Mouse (Mus musculus) splenic B cell, adult 2 months (primary cell): ENCODE data around the gene Wipi1.
"Not testable (repeated sequence)": the region's sequence is repeated elsewhere in the genome, so short reads cannot be mapped to it uniquely, and the experiment has no call there.

Experiments
- DNase-seq: peaks from one replicate; pipeline ENCODE4 v3.0.0-alpha.2; 2011; ENCODE audit warnings: low read depth, low spot score
- H3K27me3 ChIP-seq: 2 replicates; pipeline ENCODE4 v1.6.1; 2012; ENCODE audit warnings: mild to moderate bottlenecking, low read length, moderate library complexity, mixed read lengths; ENCODE audit not compliant: control insufficient read depth, poor library complexity, insufficient read depth, severe bottlenecking
- H3K36me3 ChIP-seq: 2 replicates; pipeline ENCODE4 v1.6.1; 2012; ENCODE audit warnings: mild to moderate bottlenecking, low read length, moderate library complexity, mixed read lengths; ENCODE audit not compliant: control insufficient read depth, poor library complexity, insufficient read depth, severe bottlenecking

The Wipi1 gene

DNA sequence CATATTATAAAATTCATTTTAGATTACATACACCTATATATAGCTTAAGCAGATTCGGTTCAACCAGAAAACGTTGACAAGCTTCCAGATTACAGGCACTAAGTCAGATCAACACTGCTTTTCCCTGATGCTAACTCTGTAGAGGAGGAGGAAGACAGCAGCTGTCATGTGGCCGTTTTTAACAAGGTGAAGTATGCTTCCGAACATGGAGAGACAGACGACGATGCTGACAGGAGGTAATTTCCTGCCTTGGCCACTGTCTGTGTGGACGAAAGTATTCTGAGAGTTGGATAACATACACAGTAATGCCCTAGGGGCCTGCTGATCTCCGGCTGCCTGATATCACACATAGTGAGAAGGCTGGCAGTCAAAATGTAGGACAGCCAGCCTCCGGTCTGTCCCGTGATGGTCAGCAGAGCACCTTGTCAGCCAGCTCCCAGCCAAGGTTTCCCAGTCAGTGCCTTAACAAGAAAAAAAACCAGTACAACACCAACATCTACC, 17.3 kb upstream of the Wipi1 start:
- no peak for DNase-seq
- no peaks in the 10 kb centered on the region for H3K36me3 ChIP-seq
- no peaks in the 10 kb centered on the region for H3K27me3 ChIP-seq

GRCm38 (mm10) chr11:109628099-109628498, 16.3 kb upstream of the Wipi1 start:
- DNase-seq = no peak
- H3K27me3 ChIP-seq = no peaks in the 10 kb centered on the region
- no peaks in the 10 kb centered on the region for H3K36me3 ChIP-seq

DNA sequence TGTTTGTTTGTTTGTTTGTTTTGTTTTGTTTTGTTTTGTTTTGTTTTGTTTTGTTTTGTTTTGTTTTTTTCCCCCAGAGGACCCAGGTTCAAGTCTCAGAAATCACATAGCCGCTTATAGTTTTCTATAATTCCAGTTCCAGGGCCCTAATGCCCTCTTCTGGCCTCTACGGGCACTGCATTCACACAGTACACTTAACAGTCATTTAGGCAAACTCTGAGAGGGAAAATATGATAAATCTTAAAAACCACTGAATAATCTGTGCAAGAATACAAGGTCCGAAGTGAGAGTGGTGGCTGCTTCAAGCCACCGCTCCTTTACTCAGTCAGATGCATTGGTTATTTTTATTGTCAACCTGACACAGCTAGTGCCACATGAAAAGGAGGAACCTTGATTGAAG, 15.9 kb upstream of the Wipi1 start:
- DNase-seq = peak; percentile 43
- H3K27me3 ChIP-seq = no peaks in the 10 kb centered on the region

GRCm38 (mm10) chr11:109623238-109623637, 11.5 kb upstream of the Wipi1 start:
- H3K36me3 ChIP-seq = no peaks in the 10 kb centered on the region
- no peaks in the 10 kb centered on the region for H3K27me3 ChIP-seq
- DNase-seq = no peak

More for the DNA sequence above, 15.9 kb upstream of the Wipi1 start:
- H3K36me3 ChIP-seq = no peaks in the 10 kb centered on the region

- Histone ChIP-seq H3K36me3 (no peaks in the 10 kb centered on the region), H3K27me3 (no peaks in the 10 kb centered on the region)
- no peak for DNase-seq
These were observed 10.8 kb upstream of the Wipi1 start for GRCm38 (mm10) chr11:109622518-109623037.

DNA sequence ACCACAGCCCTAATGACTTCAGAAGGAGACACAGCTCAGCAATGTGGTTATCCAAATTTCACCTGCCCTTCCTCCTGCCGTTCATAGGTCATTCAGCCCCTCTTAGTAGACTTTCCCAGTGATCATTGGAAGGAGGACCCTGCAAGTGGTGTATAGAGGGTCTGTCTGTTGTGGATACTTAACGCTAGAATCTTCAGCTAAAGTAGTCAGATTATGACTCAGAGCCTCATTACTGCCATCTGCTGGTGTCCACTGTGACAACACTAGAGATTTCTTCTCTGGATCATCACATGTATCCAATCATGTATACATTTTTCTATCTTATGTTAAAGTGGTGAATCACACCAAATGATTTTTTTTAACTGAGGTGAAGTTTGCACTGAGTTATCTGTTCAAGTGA, 9.4 kb upstream of the Wipi1 start:
- Histone ChIP-seq H3K27me3 (no peaks in the 10 kb centered on the region), H3K36me3 (no peaks in the 10 kb centered on the region)

GRCm38 (mm10) chr11:109620356-109620755, 8.6 kb upstream of the Wipi1 start:
- no peak for DNase-seq
- Histone ChIP-seq H3K27me3 (no peaks in the 10 kb centered on the region), H3K36me3 (no peaks in the 10 kb centered on the region)

More for the DNA sequence above, 9.4 kb upstream of the Wipi1 start:
- DNase-seq = peak; percentile 77

DNA sequence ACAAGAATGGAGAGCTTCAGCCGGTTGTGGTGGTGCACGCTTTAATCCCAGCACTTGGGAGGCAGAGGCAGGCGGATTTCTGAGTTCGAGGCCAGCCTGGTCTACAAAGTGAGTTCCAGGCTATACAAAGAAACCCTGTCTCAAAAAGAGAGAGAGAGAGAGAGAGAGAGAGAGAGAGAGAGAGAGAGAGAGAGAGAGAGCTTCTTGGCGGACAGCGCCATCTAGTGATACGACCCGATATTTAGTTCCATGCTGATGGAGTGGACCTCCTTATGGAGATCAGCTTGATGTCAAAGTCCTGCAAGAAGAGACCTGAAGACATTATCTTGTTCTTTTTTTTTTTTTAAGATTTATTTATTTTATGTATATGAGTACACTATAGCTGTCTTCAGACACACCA, 7.3 kb upstream of the Wipi1 start:
- not testable (repeated sequence) for H3K36me3 ChIP-seq, H3K27me3 ChIP-seq
- DNase-seq = peak; percentile 81

DNA sequence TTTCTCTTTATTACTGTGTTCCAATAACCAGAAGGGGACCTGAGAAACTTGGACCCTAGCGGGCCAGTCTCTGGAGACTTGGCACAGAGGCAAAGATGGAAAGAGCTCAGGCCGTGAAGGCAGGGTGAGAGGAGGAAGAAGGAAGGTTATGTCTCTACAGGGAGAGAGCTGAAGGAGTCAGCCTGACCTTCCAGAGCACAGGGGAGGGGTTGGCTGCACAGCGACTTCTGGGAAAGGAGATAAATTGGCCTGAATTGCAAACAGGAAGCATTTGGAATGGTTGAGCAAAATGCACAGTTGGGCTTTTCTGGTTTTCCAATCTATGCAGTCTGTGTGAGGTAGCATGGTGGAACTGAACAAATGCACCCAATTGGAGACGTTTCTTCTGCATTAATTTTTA, 5.0 kb upstream of the Wipi1 start:
- no peak for DNase-seq

GRCm38 (mm10) chr11:109616352-109616751, 4.6 kb upstream of the Wipi1 start:
- Histone ChIP-seq H3K27me3 (no peaks in the 10 kb centered on the region), H3K36me3 (no peaks in the 10 kb centered on the region)
- no peak for DNase-seq

More for the DNA sequence above, 5.0 kb upstream of the Wipi1 start:
- no peaks in the 10 kb centered on the region for H3K36me3 ChIP-seq
- no peaks in the 10 kb centered on the region for H3K27me3 ChIP-seq

DNA sequence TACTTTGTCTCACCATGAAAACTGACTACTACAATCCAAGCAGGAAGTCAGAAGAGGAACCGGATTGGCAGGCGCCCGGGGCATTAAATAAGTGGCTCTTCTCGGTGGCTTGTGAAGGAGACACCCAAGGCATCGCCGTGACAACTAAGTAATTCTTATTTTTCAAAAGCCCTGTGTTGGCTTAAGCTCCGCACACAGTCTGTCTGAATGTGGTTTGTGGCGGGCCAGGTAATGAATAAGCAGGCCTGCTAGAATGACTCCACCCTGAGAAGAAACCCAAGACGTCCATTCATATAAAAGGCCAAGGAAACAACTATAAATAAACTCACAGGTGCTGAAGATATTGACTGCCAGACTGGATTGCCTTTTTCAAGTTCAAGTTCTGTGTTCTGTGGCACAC, 3.5 kb upstream of the Wipi1 start:
- Histone ChIP-seq H3K36me3 (no peaks in the 10 kb centered on the region), H3K27me3 (no peaks in the 10 kb centered on the region)
- DNase-seq = no peak

DNA sequence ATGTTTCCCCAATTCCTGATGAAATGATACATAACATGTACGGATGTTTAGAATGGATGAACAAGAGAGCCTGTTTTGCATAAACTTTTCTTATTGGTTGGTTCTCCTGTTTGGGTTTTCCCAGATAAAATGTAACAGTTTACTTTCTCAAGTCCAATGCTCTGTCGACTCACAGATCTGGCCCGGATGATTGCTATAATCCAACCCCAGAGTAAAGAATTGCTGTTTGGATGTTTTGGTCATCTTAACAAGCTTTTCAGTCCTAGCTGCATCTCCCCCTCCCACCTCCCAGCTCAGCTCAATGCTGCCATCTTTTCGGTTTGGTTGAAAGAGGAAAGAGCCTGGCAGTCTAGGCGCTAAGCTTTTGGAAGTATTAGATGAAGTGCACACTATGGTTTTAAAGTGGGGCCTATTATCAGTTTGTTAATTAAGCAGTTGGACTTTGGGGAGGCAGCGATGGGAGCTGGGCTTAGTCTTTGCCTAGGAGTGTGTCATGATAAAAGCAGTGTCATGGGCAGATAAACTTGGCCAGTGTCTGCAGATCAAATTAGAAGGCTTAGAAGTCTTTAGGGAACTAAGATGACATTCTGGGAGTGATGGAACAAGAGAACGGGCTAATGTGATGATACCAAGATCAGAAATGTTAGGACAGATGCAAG, 1.2 kb upstream of the Wipi1 start:
- no peak for DNase-seq
- H3K27me3 ChIP-seq = no peaks in the 10 kb centered on the region

DNA sequence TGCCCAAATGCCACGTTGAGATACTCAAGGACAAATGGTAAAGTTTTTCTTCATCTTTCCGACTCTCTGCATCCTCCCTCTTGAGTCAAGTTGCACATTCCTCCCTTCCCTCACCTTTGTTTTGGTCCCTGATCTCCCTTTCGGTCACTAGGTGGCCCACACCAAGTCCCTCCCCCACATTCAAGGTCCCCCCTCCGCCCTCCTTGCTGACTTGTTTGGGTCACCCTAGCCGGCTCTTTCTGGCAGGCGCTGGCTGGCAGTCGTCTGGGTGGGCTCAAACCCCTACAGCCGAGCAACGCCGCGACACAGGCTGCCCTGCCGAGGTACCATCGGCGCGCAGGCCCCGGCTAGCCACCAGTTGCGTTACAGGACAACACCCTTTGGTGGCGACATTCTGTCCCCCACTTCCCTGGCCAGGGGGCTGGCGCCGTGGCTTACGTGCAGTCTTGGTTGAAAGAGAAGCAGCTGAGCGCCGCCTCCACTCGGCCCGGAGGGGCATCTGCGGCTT, 918 bp downstream of the Wipi1 start:
- DNase-seq = no peak
- Histone ChIP-seq H3K27me3 (no peaks in the 10 kb centered on the region), H3K36me3 (no peaks in the 10 kb centered on the region)

More for the DNA sequence above, 1.2 kb upstream of the Wipi1 start:
- H3K36me3 ChIP-seq = no peaks in the 10 kb centered on the region

- no peak for DNase-seq
- Histone ChIP-seq H3K36me3 (no peaks in the 10 kb centered on the region), H3K27me3 (no peaks in the 10 kb centered on the region)
These were observed 1.5 kb downstream of the Wipi1 start for GRCm38 (mm10) chr11:109610046-109610794.

DNA sequence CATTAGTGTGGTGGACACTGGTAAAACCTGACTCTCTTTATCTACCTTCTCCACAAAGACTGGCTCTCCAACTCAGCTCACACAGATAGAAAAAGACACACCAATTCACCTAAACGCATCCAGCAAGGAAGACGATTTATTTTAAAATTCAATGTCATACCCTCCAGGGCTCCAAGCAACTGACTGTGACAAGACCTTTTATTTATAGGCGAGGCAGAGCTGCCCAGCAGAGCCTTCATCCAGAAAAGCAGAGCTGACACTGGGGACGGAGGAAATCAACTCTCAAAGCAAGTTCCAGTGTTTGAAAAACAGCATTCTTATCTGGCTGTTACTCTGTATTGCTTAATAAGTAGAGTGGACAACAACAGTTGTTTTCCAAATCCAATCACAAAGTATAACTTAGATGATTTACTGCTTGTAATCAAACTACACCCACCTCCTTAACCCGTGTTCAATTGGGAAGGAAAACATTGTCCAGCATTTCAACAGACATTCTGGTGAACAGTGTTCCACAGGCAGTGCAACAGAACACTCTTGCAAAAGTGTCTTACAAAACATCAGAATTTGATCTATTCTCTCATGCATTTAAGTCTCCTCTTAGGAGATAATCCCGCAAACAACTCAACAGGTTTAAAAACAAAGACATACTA, 2.7 kb downstream of the Wipi1 start:
- Histone ChIP-seq H3K36me3 (no peaks in the 10 kb centered on the region), H3K27me3 (no peaks in the 10 kb centered on the region)
- no peak for DNase-seq
